Mouse (Mus musculus) lung, adult 2 months (tissue): ENCODE results near the gene Tchh. TPM values are rescaled to one million over a fixed set of nuclear protein-coding genes. Genes with fewer than 3 reads are reported as not detected.
"Not testable (repeated sequence)": the region's sequence is repeated elsewhere in the genome, so short reads cannot be mapped to it uniquely, and the experiment has no call there.

ENCODE experiments used
- DNase-seq: peaks from one replicate; pipeline ENCODE4 v3.0.0; 2022
- H3K4me1 ChIP-seq: fragments of 200-500 bp; 2 replicates; pipeline ENCODE4 v1.6.1; 2011; ENCODE audit warnings: low read length; ENCODE audit not compliant: control insufficient read depth, insufficient read depth
- H3K4me3 ChIP-seq: fragments of 200-500 bp; replicated peaks from 2 replicates; pipeline ENCODE3; 2011; ENCODE audit warnings: low read depth, mild to moderate bottlenecking, control low read depth, low read length; ENCODE audit errors: extremely low read depth
- CTCF ChIP-seq: fragments of 200-500 bp; IDR thresholded peaks from 2 replicates; pipeline ENCODE4 v1.5.1; 2011; ENCODE audit warnings: mild to moderate bottlenecking, low read length, control low read depth; ENCODE audit not compliant: insufficient read depth
- POLR2A ChIP-seq: fragments of 200-500 bp; IDR thresholded peaks from 2 replicates; pipeline ENCODE4 v1.6.1; 2011; ENCODE audit warnings: low read depth, mild to moderate bottlenecking, control low read depth, low read length, borderline replicate concordance; ENCODE audit errors: extremely low read depth
- WGBS: fragments of 180-500 bp; shearing (Covaris S2); methylation state at CpG from one replicate; pipeline ENCODE4 v1.1.7; 2018; 5-methylcytosine and 5-hydroxymethylcytosine counted together
- polyA plus RNA-seq: library from polyadenylated mRNA; depleted of rRNA; stranded (reverse); fragments of >200 nt; gene quantifications from 2 replicates; pipeline ENCODE4 v1.2.3, GENCODE M21; 2012; rRNA removed

Gene Tchh
- polyA plus RNA-seq: 0.27 and 0.28 TPM in 2 replicates

DNA sequence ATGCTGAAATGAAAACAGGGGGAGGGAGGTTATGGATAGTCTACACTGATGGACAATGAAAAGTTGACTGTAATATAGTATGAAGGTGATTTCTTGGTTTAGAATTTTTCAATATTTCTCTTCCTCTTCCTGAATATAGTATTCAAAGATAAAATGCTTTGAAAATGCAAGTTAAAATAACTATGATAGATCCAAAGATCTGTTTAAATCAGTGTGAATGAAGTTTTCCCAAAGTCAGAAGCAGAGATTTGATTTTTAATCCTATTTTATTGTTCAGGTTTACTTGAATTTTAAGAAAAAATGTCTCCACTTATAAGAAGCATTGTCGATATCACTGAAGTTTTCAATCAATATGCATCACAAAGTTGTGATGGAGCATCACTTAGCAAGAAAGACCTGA is at the start of gene Tchh:
Gene Tchh, plus strand, starts transcription at position 301 of the 400 bp plus-strand sequence.
- TF ChIP-seq CTCF: no peak
- peaks cover 19% of the 10 kb centered on the region for H3K4me1 ChIP-seq
- 88% methylated on average over 1 of the region's 1 CpGs for WGBS
- DNase-seq: no peak
- H3K4me3 ChIP-seq: no peak within 1 kb of the TSS

DNA sequence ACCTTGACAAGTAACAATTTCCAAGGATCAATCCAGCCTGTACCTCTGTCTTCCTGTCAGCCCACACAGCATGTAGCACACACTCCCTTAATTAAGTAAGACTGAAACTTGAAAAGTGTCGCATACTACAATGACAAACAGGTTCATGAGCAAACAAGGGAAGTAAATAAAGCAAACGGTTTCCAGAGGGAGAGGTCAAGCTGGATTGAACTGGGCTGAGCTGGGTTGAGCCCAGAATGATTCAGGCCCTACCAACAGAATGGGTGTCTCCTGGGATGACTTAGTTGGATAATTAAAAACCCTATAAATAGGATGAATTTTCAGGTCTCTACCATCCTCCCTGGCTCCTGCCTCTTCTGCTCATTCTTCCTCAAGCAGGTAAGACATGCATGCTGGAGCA is 48.8 kb upstream of the Tchh start, which contains the start of gene Rptn:
Gene Rptn, plus strand, starts transcription at position 334 of the 400 bp plus-strand sequence.
- Histone ChIP-seq H3K4me1 (no peaks in the 10 kb centered on the region), H3K4me3 (no peak within 1 kb of the TSS)
- 51% methylated on average over 2 of the region's 2 CpGs for WGBS
- TF ChIP-seq CTCF (no peak), POLR2A (no peak)
- no peak for DNase-seq

DNA sequence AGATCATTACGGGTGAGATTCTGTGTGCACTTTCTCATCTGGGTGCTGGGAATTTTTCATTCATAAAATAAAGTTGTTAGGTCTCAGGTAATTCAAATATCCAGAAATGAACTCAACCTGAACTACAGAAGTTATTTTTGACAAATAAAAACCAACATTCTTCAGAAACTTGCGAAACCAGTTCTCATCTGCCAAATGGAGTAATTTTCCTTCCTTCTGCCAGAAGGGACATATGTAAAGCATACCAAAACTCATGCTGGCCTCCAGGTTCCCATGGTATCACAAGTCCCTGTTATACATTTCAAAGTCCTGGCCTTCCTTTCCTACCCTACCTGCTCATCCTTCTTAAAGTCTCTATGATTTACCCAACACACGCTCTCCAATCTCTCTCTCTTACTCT is 38.2 kb upstream of the Tchh start:
- no peaks in the 10 kb centered on the region for H3K4me1 ChIP-seq
- H3K4me3 ChIP-seq: no peak overlapping the region
- TF ChIP-seq POLR2A: no peak
- no peak for TF ChIP-seq CTCF
- 83% methylated on average over 3 of the region's 3 CpGs for WGBS
- DNase-seq: no peak

DNA sequence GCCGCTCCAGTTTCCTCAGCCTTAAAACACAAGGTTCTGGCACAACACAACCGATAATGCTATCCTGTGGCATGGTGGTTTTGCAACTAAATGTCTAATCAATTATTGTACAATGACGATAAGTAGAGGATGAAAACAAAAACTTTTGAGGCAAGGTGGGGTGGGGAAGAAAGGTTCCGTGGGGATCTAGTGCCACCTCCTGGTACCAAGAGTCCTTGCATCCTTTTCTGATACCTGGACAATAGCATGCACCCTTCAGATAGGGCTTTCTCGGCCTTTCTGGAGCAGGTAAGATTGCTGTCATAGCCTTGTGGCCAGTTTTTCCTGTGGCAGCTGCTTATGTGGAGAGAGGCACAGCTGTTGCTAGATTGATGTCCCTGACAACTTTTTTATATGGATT is 35.1 kb upstream of the Tchh start:
- H3K4me3 ChIP-seq: no peak overlapping the region
- TF ChIP-seq CTCF: peak; percentile 74
- TF ChIP-seq POLR2A: no peak
- 22% methylated on average over 5 of the region's 5 CpGs for WGBS
- no peaks in the 10 kb centered on the region for H3K4me1 ChIP-seq
- peak; percentile 26 for DNase-seq

DNA sequence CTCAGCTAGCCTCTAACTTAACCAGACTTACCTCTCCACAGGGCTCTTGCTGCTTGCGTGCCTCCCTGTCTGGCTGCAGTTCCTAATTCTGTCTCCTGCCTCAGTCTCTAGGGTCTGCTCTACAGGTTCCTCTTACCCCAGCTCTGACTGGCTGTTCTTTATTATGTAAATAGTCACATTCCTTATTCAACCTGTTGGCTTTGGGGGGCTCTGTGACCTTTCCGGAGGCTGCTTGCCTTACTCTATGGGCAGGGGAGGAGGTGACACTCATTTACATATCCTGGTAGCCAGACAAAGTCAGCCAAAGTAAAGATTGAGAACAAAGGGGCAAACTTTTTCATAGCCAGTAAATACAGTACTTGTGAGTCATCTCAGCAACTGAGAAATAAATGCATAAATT is 30.2 kb upstream of the Tchh start:
- TF ChIP-seq CTCF (no peak), POLR2A (no peak)
- 26% methylated on average over 2 of the region's 2 CpGs for WGBS
- no peak overlapping the region for H3K4me3 ChIP-seq
- DNase-seq: no peak
- no peaks in the 10 kb centered on the region for H3K4me1 ChIP-seq

DNA sequence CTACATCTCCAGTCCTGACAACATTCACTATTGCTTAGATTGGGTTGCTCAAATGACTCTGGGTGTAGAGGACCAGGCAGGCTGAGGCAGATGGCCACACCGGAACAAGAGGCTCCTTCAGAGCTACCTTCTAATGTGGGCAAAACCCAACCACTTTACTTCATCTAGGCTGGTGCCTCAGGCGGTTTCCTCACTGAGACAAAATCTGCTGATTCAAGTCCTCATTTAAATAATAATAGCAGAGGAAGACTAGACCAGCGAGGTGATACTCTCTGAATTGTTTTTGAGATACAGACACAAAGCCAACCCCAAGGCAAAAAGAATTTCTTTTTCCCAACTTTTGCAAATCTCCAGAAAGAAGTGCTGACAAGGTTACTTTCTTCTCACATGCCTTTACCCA is 10.5 kb upstream of the Tchh start:
- 57% methylated on average over 3 of the region's 3 CpGs for WGBS
- DNase-seq: no peak
- Histone ChIP-seq H3K4me1 (no peaks in the 10 kb centered on the region), H3K4me3 (no peak overlapping the region)
- no peak for TF ChIP-seq POLR2A
- TF ChIP-seq CTCF: no peak

DNA sequence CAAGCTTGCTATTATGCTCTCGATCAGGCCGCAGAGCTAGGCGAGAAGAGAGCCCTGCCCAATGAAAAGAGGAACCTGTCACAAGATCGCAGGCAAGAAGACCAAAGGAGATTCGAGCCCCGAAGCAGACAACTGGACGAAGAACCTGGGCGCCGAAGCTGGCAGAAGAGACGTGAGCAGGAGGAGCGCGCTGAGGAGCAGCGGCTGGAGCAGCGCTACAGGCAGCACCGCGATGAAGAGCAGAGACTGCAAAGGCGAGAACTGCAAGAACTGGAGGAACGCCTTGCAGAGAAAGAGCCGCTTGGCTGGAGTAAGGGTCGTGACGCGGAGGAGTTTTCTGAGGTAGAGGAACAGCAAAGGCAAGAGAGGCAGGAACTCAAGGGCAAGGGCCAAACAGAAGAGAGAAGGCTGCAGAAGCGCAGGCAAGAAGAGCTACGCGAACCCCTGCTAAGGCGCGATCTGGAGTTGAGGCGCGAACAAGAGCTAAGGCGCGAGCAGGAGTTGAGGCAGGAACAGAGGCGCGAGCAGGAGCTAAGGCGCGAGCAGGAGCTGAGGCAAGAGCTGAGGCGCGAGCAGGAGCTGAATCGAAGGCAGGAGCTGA is 1.5 kb downstream of the Tchh start:
- no peak for TF ChIP-seq POLR2A
- no peak for TF ChIP-seq CTCF
- 2% methylated on average over 38 of the region's 38 CpGs for WGBS
- H3K4me3 ChIP-seq: peak overlapping the region; percentile 63
- peaks cover 19% of the 10 kb centered on the region for H3K4me1 ChIP-seq
- peak; percentile 37 for DNase-seq

DNA sequence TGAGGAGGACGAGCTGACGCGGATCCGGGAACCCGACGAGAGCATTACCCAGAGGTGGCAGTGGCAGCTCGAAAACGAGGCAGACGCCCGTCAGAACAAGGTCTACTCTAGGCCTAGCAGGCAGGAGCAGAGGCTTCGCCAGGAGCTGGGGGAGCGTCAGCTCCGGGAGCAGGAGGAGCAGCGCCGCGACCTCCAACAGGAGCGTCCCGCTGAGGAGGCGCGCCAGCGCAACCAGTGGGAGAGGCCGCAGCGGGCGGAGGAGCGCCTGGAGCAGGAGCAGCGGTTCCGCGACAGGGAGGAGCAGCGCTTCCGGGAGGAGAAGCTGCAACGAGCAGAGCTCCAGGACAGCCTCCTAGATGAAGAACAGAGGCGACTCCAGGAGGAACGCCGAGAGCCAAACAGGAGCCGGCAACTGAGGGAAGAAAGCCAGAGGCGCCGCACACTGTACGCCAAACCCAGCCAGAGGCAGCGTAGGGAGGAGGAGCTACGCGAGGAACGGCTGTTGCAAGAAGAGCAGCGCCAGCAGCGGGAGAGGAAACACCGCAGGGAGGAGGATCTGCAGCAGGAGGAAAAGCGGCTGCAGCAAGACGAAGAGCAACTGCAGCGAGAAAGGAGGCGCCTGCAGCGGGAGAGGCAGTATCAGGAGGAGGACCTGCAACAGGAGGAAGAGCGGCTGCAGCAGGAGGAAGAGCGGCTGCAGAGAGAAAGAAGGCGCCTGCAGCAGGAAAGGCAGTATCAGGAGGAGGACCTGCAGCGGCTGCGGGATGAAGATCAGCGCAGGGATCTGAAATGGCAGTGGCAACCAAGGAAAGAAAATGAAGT is 2.4 kb downstream of the Tchh start:
- TF ChIP-seq CTCF (no peak), POLR2A (peak; percentile 10; the same call in 1 of the 2 replicates)
- peak; percentile 72 for DNase-seq
- 1% methylated on average over 56 of the region's 56 CpGs for WGBS
- Histone ChIP-seq H3K4me1 (peaks cover 19% of the 10 kb centered on the region), H3K4me3 (peak overlapping the region; percentile 63)

DNA sequence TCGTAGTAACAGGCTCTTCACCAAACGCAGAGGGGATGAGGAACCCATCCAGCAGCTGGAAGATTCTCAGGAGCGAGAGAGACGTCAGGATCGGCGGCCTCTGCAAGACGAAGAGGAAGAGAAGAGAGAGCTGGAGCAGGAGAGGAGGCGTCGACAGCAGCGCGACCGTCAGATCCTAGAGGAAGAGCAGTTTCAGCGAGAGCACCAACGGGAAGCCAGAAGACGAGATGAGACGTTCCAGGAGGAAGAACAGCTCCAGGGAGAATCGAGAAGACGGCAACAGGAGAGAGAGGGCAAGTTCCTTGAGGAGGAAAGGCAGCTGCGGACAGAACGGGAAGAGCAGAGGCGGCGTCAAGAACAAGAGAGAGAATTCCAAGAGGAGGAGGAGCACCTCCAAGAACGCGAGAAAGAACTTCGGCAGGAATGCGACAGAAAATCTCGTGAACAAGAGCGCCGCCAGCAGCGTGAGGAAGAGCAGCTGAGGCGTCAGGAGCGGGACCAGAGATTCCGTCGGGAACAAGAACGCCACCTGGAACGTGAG is 3.1 kb downstream of the Tchh start:
- under 1% methylated on average over 36 of the region's 36 CpGs for WGBS
- TF ChIP-seq POLR2A (no peak), CTCF (no peak)
- peak; percentile 31 for DNase-seq
- peaks cover 19% of the 10 kb centered on the region for H3K4me1 ChIP-seq
- H3K4me3 ChIP-seq: peak overlapping the region; percentile 63

DNA sequence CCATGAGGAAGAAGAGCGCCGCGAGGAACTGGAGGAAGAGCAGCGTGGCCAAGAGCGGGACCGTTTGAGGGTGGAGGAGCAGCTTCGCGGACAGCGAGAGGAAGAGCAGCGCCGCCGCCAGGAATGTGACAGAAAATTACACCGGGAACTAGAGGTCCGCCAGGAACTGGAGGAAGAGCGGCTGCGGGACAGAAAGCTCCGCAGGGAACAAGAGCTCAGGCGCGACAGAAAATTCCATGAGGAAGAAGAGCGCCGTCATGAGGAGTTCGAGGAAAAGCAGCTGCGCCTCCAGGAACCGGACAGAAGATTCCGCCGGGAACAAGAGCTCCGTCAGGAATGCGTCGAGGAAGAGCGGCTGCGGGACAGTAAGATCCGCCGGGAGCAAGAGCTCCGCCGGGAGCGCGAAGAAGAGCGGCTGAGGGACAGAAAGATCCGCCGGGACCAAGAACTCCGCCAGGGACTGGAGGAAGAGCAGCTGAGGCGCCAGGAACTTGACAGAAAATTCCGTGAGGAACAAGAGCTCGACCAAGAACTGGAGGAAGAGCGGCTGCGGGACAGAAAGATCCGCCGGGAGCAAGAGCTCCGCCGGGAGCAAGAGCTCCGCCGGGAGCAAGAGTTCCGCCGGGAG is 4.1 kb downstream of the Tchh start:
- no peak for TF ChIP-seq CTCF
- no peak for TF ChIP-seq POLR2A
- 1% methylated on average over 54 of the region's 54 CpGs for WGBS

DNA sequence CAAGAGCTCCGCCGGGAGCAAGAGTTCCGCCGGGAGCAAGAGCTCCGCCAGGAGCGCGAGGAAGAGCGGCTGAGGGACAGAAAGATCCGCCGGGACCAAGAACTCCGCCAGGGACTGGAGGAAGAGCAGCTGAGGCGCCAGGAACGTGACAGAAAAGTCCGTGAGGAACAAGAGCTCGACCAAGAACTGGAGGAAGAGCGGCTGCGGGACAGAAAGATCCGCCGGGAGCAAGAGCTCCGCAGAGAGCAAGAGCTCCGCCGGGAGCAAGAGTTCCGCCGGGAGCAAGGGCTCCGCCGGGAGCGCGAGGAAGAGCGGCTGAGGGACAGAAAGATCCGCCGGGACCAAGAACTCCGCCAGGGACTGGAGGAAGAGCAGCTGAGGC is 4.6 kb downstream of the Tchh start:
- DNase-seq: peak; percentile 59
- H3K4me1 ChIP-seq: peaks cover 19% of the 10 kb centered on the region
- not testable (repeated sequence) for H3K4me3 ChIP-seq
- WGBS: 2% methylated on average over 32 of the region's 32 CpGs

More for the DNA sequence above, 4.1 kb downstream of the Tchh start:
- Histone ChIP-seq H3K4me3 (peak overlapping the region; percentile 63), H3K4me1 (peaks cover 19% of the 10 kb centered on the region)
- peak; percentile 32 for DNase-seq
